Mouse (Mus musculus) liver, postnatal 0 days (tissue): Measurements from ENCODE around the gene Tfb2m.

ENCODE experiments used
- CTCF ChIP-seq: sonication (generic); IDR thresholded peaks from 2 replicates; pipeline ENCODE4 v1.5.1; 2016; ENCODE audit warnings: antibody characterized with exemption, low read depth
- EP300 ChIP-seq: IDR thresholded peaks from 2 replicates; pipeline ENCODE4 v1.6.1; 2016; ENCODE audit warnings: antibody characterized with exemption, low read depth, mild to moderate bottlenecking

DNA sequence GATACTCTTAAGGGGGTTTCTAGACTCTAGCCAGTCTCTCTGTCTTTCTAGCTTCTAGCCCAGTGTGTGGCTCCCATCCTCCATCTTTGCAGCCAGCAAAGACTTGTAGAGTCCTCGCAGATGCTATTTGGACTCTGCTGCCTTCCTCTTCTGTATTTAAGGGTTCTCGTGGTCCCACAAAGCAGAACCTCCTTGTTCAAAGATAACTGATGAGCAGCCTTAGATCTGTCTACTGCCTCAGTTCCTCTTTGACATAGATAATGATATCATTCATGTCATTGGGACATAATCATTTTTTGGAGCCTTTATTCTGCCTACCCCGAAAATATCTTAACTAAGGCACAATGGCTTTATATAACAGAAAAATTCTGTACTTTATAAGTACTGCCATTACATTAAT lies 37.0 kb upstream of the Tfb2m start:
- TF ChIP-seq EP300, result no peak
- TF ChIP-seq CTCF, result no peak
